Mouse (Mus musculus) heart, postnatal 0 days (tissue): ENCODE data around the gene Slc23a4. TPM values are rescaled to one million over a fixed set of nuclear protein-coding genes. Genes with fewer than 3 reads are reported as not detected.
A peak's percentile ranks its signal among the peaks of the same experiment; 100 is the strongest.

Experiments used
- ATAC-seq: fragments of 200-750 bp; cut with Nextera tagmentation; 2 replicates; pipeline ENCODE4 v1.8.0; 2017; ENCODE audit warnings: low read depth, moderate number of reproducible peaks, moderate library complexity; ENCODE audit not compliant: insufficient read depth
- DNase-seq: peaks from one replicate; pipeline ENCODE4 v3.0.0-alpha.2; 2016; ENCODE audit warnings: low spot score
- H3K27ac ChIP-seq: fragments of 300-500 bp; sonication (generic); 2 replicates; pipeline ENCODE4 v1.5.1; 2014; ENCODE audit warnings: low read depth, mild to moderate bottlenecking
- H3K27me3 ChIP-seq: fragments of 300-500 bp; sonication (generic); 2 replicates; pipeline ENCODE4 v1.6.1; 2014; ENCODE audit warnings: low read length, mixed read lengths; ENCODE audit not compliant: control insufficient read depth, insufficient read depth
- H3K36me3 ChIP-seq: fragments of 300-500 bp; sonication (generic); replicated peaks from 2 replicates; pipeline ENCODE4 v1.6.1; 2014; ENCODE audit warnings: low read length, mixed read lengths; ENCODE audit not compliant: control insufficient read depth, insufficient read depth
- H3K4me1 ChIP-seq: fragments of 300-500 bp; sonication (generic); 2 replicates; pipeline ENCODE4 v1.6.1; 2014; ENCODE audit warnings: antibody characterized with exemption; ENCODE audit not compliant: control insufficient read depth, insufficient read depth
- H3K4me2 ChIP-seq: fragments of 300-500 bp; sonication (generic); 2 replicates; pipeline ENCODE4 v1.6.1; 2014; ENCODE audit warnings: low read depth, mild to moderate bottlenecking, low read length, moderate library complexity
- H3K4me3 ChIP-seq: fragments of 300-500 bp; sonication (generic); 2 replicates; pipeline ENCODE4 v1.5.1; 2014; ENCODE audit warnings: low read depth, low read length
- H3K9ac ChIP-seq: fragments of 300-500 bp; sonication (generic); replicated peaks from 2 replicates; pipeline ENCODE4 v1.6.1; 2014; ENCODE audit warnings: low read depth, low read length, mixed read lengths
- H3K9me3 ChIP-seq: fragments of 300-500 bp; sonication (generic); replicated peaks from 2 replicates; pipeline ENCODE4 v1.6.1; 2016; ENCODE audit warnings: low read length; ENCODE audit not compliant: control insufficient read depth
- CTCF ChIP-seq: IDR thresholded peaks from 2 replicates; pipeline ENCODE4 v1.5.1; 2016; ENCODE audit warnings: antibody characterized with exemption, control low read depth, low read depth
- EP300 ChIP-seq: IDR thresholded peaks from 2 replicates; pipeline ENCODE4 v1.6.1; 2016; ENCODE audit warnings: antibody characterized with exemption, low read depth
- WGBS: fragments of 180-500 bp; shearing (Covaris S2); extraction: QIAGEN DNeasy Blood & Tissue Kit; methylation state at CpG from one replicate; pipeline ENCODE4 v1.1.7; 2014; 5-methylcytosine and 5-hydroxymethylcytosine counted together
- polyA plus RNA-seq: library from polyadenylated mRNA; unstranded; fragments of >200 nt; fragmentation: Nextera tagmentation; extraction: Ambion mirVana; gene quantifications from 2 replicates; pipeline ENCODE4 v1.2.1, GENCODE M21; 2015
- total RNA-seq: library from RNA; depleted of rRNA; stranded (reverse); fragments of >200 nt; gene quantifications from 2 replicates; pipeline ENCODE4 v1.2.3, GENCODE M21; 2014; ENCODE audit warnings: low replicate concordance

Slc23a4 gene
- total and polyA plus RNA-seq, 2 experiments from 2014 or later, result 0.04 to 0.42 TPM

GRCm38 (mm10) chr6:35028023-35028422, 39.8 kb upstream of the Slc23a4 start:
- no peak overlapping the region for H3K27ac ChIP-seq
- H3K4me1 ChIP-seq, result no peaks in the 10 kb centered on the region
- no peak for DNase-seq
- H3K9ac ChIP-seq, result no peak overlapping the region
- no peaks in the 10 kb centered on the region for H3K27me3 ChIP-seq
- peaks cover 2% of the 10 kb centered on the region; the same call in 1 of the 2 replicates for H3K36me3 ChIP-seq
- H3K4me3 ChIP-seq, result no peak overlapping the region
- WGBS, result 92% methylated on average over 2 of the region's 2 CpGs
- no peak for ATAC-seq
- no peaks in the 10 kb centered on the region for H3K9me3 ChIP-seq
- no peak overlapping the region for H3K4me2 ChIP-seq
- no peak for TF ChIP-seq CTCF
- TF ChIP-seq EP300, result no peak

GRCm38 (mm10) chr6:35027257-35027656, 39.1 kb upstream of the Slc23a4 start:
- 67% methylated on average over 6 of the region's 6 CpGs for WGBS
- H3K27me3 ChIP-seq, result no peaks in the 10 kb centered on the region

GRCm38 (mm10) chr6:35016624-35017023, 28.4 kb upstream of the Slc23a4 start:
- Histone ChIP-seq H3K27me3 (no peaks in the 10 kb centered on the region), H3K4me2 (no peak overlapping the region), H3K27ac (no peak overlapping the region), H3K9me3 (no peaks in the 10 kb centered on the region), H3K9ac (no peak overlapping the region), H3K36me3 (peaks cover 3% of the 10 kb centered on the region), H3K4me3 (no peak overlapping the region), H3K4me1 (no peaks in the 10 kb centered on the region)
- 91% methylated on average over 5 of the region's 5 CpGs for WGBS
- no peak for ATAC-seq
- no peak for DNase-seq
- TF ChIP-seq EP300, result no peak

More at GRCm38 (mm10) chr6:35027257-35027656, 39.1 kb upstream of the Slc23a4 start:
- H3K4me3 ChIP-seq, result no peak overlapping the region
- peaks cover 9% of the 10 kb centered on the region; the same call in 1 of the 2 replicates for H3K36me3 ChIP-seq
- H3K9me3 ChIP-seq, result no peaks in the 10 kb centered on the region
- no peak for DNase-seq
- no peak for TF ChIP-seq CTCF
- no peak for TF ChIP-seq EP300
- no peak overlapping the region for H3K9ac ChIP-seq
- no peaks in the 10 kb centered on the region for H3K4me1 ChIP-seq
- H3K4me2 ChIP-seq, result no peak overlapping the region
- ATAC-seq, result no peak
- no peak overlapping the region for H3K27ac ChIP-seq

DNA sequence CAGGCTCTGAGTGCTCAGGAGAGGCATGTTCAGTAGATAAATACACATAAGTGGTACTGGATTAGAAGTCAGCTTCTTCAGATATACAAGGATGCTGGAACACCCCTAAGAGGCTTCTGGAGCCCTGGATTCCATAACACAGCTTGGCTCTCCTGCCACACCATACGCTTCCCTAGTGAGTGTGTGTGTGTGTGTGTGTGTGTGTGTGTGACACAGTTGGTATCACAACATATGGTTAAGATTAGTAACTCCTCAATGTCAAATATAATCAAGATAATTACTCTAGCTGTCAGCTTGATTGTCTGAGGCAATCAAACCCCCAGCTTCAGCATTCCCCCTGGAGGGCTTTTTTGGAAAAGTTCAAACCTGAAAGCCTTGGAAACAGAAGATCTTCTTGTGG, 23.7 kb upstream of the Slc23a4 start:
- Histone ChIP-seq H3K36me3 (no peaks in the 10 kb centered on the region), H3K27ac (no peak overlapping the region), H3K9ac (no peak overlapping the region), H3K4me3 (no peak overlapping the region), H3K9me3 (no peaks in the 10 kb centered on the region), H3K27me3 (no peaks in the 10 kb centered on the region), H3K4me2 (no peak overlapping the region), H3K4me1 (no peaks in the 10 kb centered on the region)
- TF ChIP-seq EP300, result no peak
- TF ChIP-seq CTCF, result no peak
- ATAC-seq (no peak), DNase-seq (no peak)
- 80% methylated on average over 1 of the region's 1 CpGs for WGBS

GRCm38 (mm10) chr6:35010705-35011104, 22.5 kb upstream of the Slc23a4 start:
- Histone ChIP-seq H3K27me3 (no peaks in the 10 kb centered on the region), H3K9me3 (no peaks in the 10 kb centered on the region), H3K4me3 (no peak overlapping the region), H3K4me2 (no peak overlapping the region), H3K27ac (no peak overlapping the region), H3K9ac (no peak overlapping the region), H3K36me3 (no peaks in the 10 kb centered on the region), H3K4me1 (no peaks in the 10 kb centered on the region)
- 96% methylated on average over 5 of the region's 5 CpGs for WGBS
- DNase-seq, result no peak
- ATAC-seq, result no peak
- TF ChIP-seq CTCF, result no peak
- TF ChIP-seq EP300, result no peak

- WGBS, result 20% methylated on average over 18 of the region's 18 CpGs
- no peak overlapping the region for H3K27ac ChIP-seq
- TF ChIP-seq CTCF (no peak), EP300 (no peak)
- no peak overlapping the region for H3K9ac ChIP-seq
- H3K9me3 ChIP-seq, result 0 out of 2 replicates have a peak, but pooled peaks cover 3% of the 10 kb centered on the region
- H3K36me3 ChIP-seq, result no peaks in the 10 kb centered on the region
- DNase-seq (peak; percentile 50), ATAC-seq (peak; percentile 60)
- H3K4me3 ChIP-seq, result peak overlapping the region; percentile 4; the same call in 1 of the 2 replicates
- H3K27me3 ChIP-seq, result no peaks in the 10 kb centered on the region
- H3K4me2 ChIP-seq, result peak overlapping the region; percentile 53
- H3K4me1 ChIP-seq, result peaks cover 12% of the 10 kb centered on the region
Observed at GRCm38 (mm10) chr6:35002261-35002669, 14.1 kb upstream of the Slc23a4 start.
